Mouse (Mus musculus): ENCODE data around the gene Fbxl21. TPM values are rescaled to one million over a fixed set of nuclear protein-coding genes. Genes with fewer than 3 reads are reported as not detected.

The Fbxl21 gene
- polyA plus RNA-seq, 1 experiment = 1.2 TPM

GRCm38 (mm10) chr13:56563075-56563474 lies 40.8 kb downstream of the Fbxl21 start:
- Histone ChIP-seq H3K4me3 (replicated peaks; ENCODE audit: extremely low read depth, low read depth, low read length) (no peak overlapping the region), H3K4me1 (ENCODE audit: control insufficient read depth, insufficient read depth, low read length) (no peaks in the 10 kb centered on the region)
- 32% methylated on average over 6 of the region's 6 CpGs for WGBS
- peak; percentile 30 for DNase-seq
- no peak for TF ChIP-seq POLR2A (IDR thresholded peaks at IDR 0.05; ENCODE audit: borderline replicate concordance, extremely low read depth, low read depth, low read length)
- peak; percentile 83 for TF ChIP-seq CTCF (IDR thresholded peaks at IDR 0.05; ENCODE audit: insufficient read depth, low read length)

DNA sequence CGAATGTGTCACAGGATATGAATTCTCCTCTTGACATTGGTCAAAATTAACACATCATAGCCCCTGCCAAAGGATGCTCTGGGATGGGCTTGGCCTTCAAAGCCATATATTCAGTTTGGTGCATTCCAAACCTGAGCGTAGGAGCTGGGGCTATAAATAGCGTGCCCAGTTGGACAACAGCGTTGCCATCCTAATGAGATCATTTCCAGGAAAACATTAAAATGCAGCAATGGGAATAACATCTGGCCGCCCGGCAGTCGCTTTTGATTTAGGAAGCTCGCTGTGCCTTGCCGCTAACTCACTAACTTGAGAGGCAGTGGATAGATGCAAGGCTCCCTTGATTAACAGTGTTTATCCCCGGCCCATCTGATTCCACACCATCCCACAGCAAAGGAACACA lies 44.1 kb downstream of the Fbxl21 start:
- no peak for DNase-seq
- 46% methylated on average over 10 of the region's 10 CpGs for WGBS
- no peak for TF ChIP-seq POLR2A (IDR thresholded peaks at IDR 0.05; ENCODE audit: borderline replicate concordance, extremely low read depth, low read depth, low read length)
- TF ChIP-seq CTCF (IDR thresholded peaks at IDR 0.05; ENCODE audit: insufficient read depth, low read length) = no peak
- H3K4me3 ChIP-seq (replicated peaks; ENCODE audit: extremely low read depth, low read depth, low read length) = no peak overlapping the region
- 0 out of 2 replicates have a peak, but pooled peaks cover 2% of the 10 kb centered on the region for H3K4me1 ChIP-seq (ENCODE audit: control insufficient read depth, insufficient read depth, low read length)

DNA sequence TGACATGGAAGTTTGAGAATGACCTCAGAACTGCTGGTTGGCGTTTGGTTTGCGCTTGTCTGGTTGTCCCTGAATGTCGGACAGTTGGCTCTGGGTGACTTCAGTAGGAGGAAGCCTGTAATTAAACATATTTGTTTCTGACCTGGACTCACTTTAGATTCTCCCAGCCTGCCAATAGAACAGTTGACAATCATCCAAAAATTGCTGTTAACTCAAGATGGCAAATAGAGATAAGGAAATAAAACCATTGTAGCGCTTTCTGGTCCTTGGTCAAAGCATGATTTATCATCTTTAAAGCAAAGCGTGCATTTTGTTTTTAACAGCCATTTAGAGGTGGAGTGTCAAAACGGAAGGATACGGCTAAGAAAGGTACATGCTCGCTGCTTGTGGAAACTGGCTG lies 49.4 kb downstream of the Fbxl21 start:
- H3K4me3 ChIP-seq (replicated peaks; ENCODE audit: extremely low read depth, low read depth, low read length) = no peak overlapping the region
- WGBS = 33% methylated on average over 8 of the region's 8 CpGs
- peaks cover 6% of the 10 kb centered on the region; the same call in 1 of the 2 replicates for H3K4me1 ChIP-seq (ENCODE audit: control insufficient read depth, insufficient read depth, low read length)
- no peak for DNase-seq
- TF ChIP-seq POLR2A (IDR thresholded peaks at IDR 0.05; ENCODE audit: borderline replicate concordance, extremely low read depth, low read depth, low read length) = no peak
- no peak for TF ChIP-seq CTCF (IDR thresholded peaks at IDR 0.05; ENCODE audit: insufficient read depth, low read length)

GRCm38 (mm10) chr13:56575074-56575473 lies 52.8 kb downstream of the Fbxl21 start:
- TF ChIP-seq CTCF (IDR thresholded peaks at IDR 0.05; ENCODE audit: insufficient read depth, low read length) (no peak), POLR2A (IDR thresholded peaks at IDR 0.05; ENCODE audit: borderline replicate concordance, extremely low read depth, low read depth, low read length) (no peak)
- peaks cover 6% of the 10 kb centered on the region; the same call in 1 of the 2 replicates for H3K4me1 ChIP-seq (ENCODE audit: control insufficient read depth, insufficient read depth, low read length)
- H3K4me3 ChIP-seq (replicated peaks; ENCODE audit: extremely low read depth, low read depth, low read length) = no peak overlapping the region
- no peak for DNase-seq
- 74% methylated on average over 4 of the region's 4 CpGs for WGBS

- WGBS = 23% methylated on average over 12 of the region's 12 CpGs
- TF ChIP-seq POLR2A (IDR thresholded peaks at IDR 0.05; ENCODE audit: borderline replicate concordance, extremely low read depth, low read depth, low read length) (no peak), CTCF (IDR thresholded peaks at IDR 0.05; ENCODE audit: insufficient read depth, low read length) (peak; percentile 98)
- Histone ChIP-seq H3K4me1 (ENCODE audit: control insufficient read depth, insufficient read depth, low read length) (peaks cover 6% of the 10 kb centered on the region; the same call in 1 of the 2 replicates), H3K4me3 (replicated peaks; ENCODE audit: extremely low read depth, low read depth, low read length) (no peak overlapping the region)
- DNase-seq = peak; percentile 78
Observed at GRCm38 (mm10) chr13:56575701-56576321, 53.5 kb downstream of the Fbxl21 start.

DNA sequence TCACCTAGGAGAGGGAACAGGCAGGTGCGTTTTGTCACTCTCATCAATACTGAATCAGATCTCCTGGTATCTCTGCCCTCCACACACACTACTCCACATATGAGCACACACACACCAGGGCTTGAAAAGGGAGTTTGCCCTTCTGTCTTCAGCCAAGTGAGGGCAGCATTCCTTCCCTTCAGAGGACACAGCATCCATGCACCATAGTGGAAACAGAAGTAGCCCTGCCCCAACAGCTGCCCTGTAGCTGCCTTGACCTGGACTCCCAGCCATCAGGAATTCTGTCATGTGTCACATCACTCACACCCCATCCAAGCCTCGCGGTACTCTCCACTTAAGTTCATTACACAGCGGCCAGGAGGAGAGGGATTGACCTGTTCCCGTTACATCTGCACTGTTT lies 55.8 kb downstream of the Fbxl21 start:
- WGBS = 74% methylated on average over 5 of the region's 5 CpGs
- Histone ChIP-seq H3K4me3 (replicated peaks; ENCODE audit: extremely low read depth, low read depth, low read length) (no peak overlapping the region), H3K4me1 (ENCODE audit: control insufficient read depth, insufficient read depth, low read length) (peaks cover 2% of the 10 kb centered on the region; the same call in 1 of the 2 replicates)
- DNase-seq = no peak
- TF ChIP-seq POLR2A (IDR thresholded peaks at IDR 0.05; ENCODE audit: borderline replicate concordance, extremely low read depth, low read depth, low read length) = no peak
- TF ChIP-seq CTCF (IDR thresholded peaks at IDR 0.05; ENCODE audit: insufficient read depth, low read length) = no peak

- TF ChIP-seq POLR2A (IDR thresholded peaks at IDR 0.05; ENCODE audit: borderline replicate concordance, extremely low read depth, low read depth, low read length) (no peak), CTCF (IDR thresholded peaks at IDR 0.05; ENCODE audit: insufficient read depth, low read length) (no peak)
- H3K4me1 ChIP-seq (ENCODE audit: control insufficient read depth, insufficient read depth, low read length) = peaks cover 2% of the 10 kb centered on the region; the same call in 1 of the 2 replicates
- WGBS = 88% methylated on average over 5 of the region's 5 CpGs
- no peak overlapping the region for H3K4me3 ChIP-seq (replicated peaks; ENCODE audit: extremely low read depth, low read depth, low read length)
- no peak for DNase-seq
Observed at GRCm38 (mm10) chr13:56580450-56580849, 58.2 kb downstream of the Fbxl21 start.

DNA sequence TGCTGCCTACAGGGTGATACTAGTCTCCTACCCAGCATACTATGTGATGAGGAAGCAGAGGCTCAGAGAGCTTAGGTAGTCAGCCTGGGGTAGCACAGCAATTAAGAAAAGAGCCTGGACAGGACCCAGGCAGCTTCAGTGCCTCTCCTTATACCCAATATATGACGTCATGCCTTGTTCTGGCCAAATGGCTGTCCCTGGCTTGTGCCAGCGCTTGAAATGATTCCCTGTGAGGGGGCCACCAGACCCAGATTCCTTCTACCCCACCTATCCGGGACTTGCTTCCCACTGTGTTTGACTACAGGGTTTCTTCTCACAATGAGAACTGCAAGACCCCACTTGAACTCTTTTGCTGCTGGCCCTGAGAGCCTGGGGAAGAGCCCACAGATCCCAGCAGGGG lies 59.2 kb downstream of the Fbxl21 start:
- no peak overlapping the region for H3K4me3 ChIP-seq (replicated peaks; ENCODE audit: extremely low read depth, low read depth, low read length)
- DNase-seq = no peak
- H3K4me1 ChIP-seq (ENCODE audit: control insufficient read depth, insufficient read depth, low read length) = no peaks in the 10 kb centered on the region; the same call in 1 of the 2 replicates
- TF ChIP-seq POLR2A (IDR thresholded peaks at IDR 0.05; ENCODE audit: borderline replicate concordance, extremely low read depth, low read depth, low read length) (no peak), CTCF (IDR thresholded peaks at IDR 0.05; ENCODE audit: insufficient read depth, low read length) (no peak)
- 47% methylated on average over 3 of the region's 3 CpGs for WGBS

- H3K4me3 ChIP-seq (replicated peaks; ENCODE audit: extremely low read depth, low read depth, low read length) = no peak overlapping the region
- TF ChIP-seq POLR2A (IDR thresholded peaks at IDR 0.05; ENCODE audit: borderline replicate concordance, extremely low read depth, low read depth, low read length) = no peak
- TF ChIP-seq CTCF (IDR thresholded peaks at IDR 0.05; ENCODE audit: insufficient read depth, low read length) = no peak
- no peak for DNase-seq
- no peaks in the 10 kb centered on the region; the same call in 1 of the 2 replicates for H3K4me1 ChIP-seq (ENCODE audit: control insufficient read depth, insufficient read depth, low read length)
- WGBS = 15% methylated on average over 6 of the region's 6 CpGs
Observed at GRCm38 (mm10) chr13:56581961-56582434, 59.7 kb downstream of the Fbxl21 start.

DNA sequence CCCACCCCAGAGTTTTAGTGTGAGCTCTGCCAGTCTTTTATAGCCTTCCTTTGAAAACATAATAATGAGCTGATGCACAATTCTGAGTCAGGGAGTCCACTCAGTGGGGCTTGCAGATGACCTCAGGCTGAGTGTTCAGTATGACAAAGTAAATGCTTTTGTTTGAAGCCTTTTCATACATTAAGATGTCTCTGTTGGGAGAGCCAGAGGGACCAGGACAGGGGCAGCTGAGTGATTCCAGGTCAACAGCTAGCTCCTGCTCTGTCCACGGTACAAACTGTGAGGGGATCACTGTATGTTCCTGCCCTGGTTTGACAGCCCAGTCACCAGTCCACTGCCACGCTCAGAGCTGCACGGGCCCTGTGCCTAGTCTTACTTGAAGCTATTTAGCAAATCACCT lies 60.4 kb downstream of the Fbxl21 start:
- Histone ChIP-seq H3K4me1 (ENCODE audit: control insufficient read depth, insufficient read depth, low read length) (no peaks in the 10 kb centered on the region; the same call in 1 of the 2 replicates), H3K4me3 (replicated peaks; ENCODE audit: extremely low read depth, low read depth, low read length) (no peak overlapping the region)
- TF ChIP-seq POLR2A (IDR thresholded peaks at IDR 0.05; ENCODE audit: borderline replicate concordance, extremely low read depth, low read depth, low read length) (no peak), CTCF (IDR thresholded peaks at IDR 0.05; ENCODE audit: insufficient read depth, low read length) (no peak)
- no peak for DNase-seq
- WGBS = 77% methylated on average over 3 of the region's 3 CpGs

All from lung, adult 2 months (tissue).